8 mouse cellular contexts compared by ENCODE assay signal in genomic region chr11:70646691-70647650, GRCm38 (mm10). TPM values are rescaled to one million over a fixed set of nuclear protein-coding genes. Genes with fewer than 3 reads are reported as not detected.
DNase-seq lines count a peak whose midpoint lies in the region; ATAC-seq lines count a peak whose summit lies in the region.

Gene Rnf167 (plus strand): TSS chr11:70647235.
Gene Slc25a11 (minus strand): TSS chr11:70647479.

- H3K9me3 ChIP-seq in lung, embryonic 16.5 days (ENCODE audit: control insufficient read depth, low read length), result no peaks in the 10 kb centered on the region

- WGBS in lung, embryonic 16.5 days, result under 1% methylated on average over 63 of the region's 63 CpGs

- peak within 1 kb of the TSS; percentile 94 for H3K4me2 ChIP-seq in lung, embryonic 16.5 days (ENCODE audit: low read depth, low read length)

- no peaks in the 10 kb centered on the region for H3K27me3 ChIP-seq in lung, embryonic 16.5 days (ENCODE audit: control insufficient read depth, insufficient read depth, low read depth, low read length)

- H3K4me3 ChIP-seq in lung, embryonic 16.5 days (ENCODE audit: low read length), result peak within 1 kb of the TSS; percentile 91

- ATAC-seq in hematopoietic stem cell, adult 5-6 weeks (replicated peaks in 1 of 2; ENCODE audit: insufficient read depth in 1 of 2, low FRiP score in 2 of 2, low TSS enrichment in 1 of 2, low read depth in 1 of 2, poor library complexity in 2 of 2, severe bottlenecking in 2 of 2), result peak; percentile 77 to 85
- peak; percentile 91 for ATAC-seq in lung, embryonic 16.5 days (ENCODE audit: low read depth)

- peaks cover 40% of the 10 kb centered on the region for H3K4me1 ChIP-seq in lung, embryonic 16.5 days (replicated peaks; ENCODE audit: control insufficient read depth, insufficient read depth, low read length)

- H3K36me3 ChIP-seq in lung, embryonic 16.5 days (ENCODE audit: control insufficient read depth, insufficient read depth, low read length), result peaks cover 41% of the 10 kb centered on the region

- peak; percentile 94 for DNase-seq in MEL-GATA-1-ER (ENCODE audit: extremely low read depth, low read depth)
- peak; percentile 96 for DNase-seq in cerebellum, adult 8-10 months
- peak; percentile 99 for DNase-seq in forelimb bud, embryonic 11.5 days (ENCODE audit: low read depth, low spot score)
- DNase-seq in layer of hippocampus, adult 9-10 months (ENCODE audit: low spot score), result peak; percentile 87
- DNase-seq in ovary, postnatal 10 days (ENCODE audit: low spot score), result peak; percentile 78
- peak; percentile 97 to 98 for DNase-seq in thymus, postnatal 10 days (ENCODE audit: low spot score in 2 of 2)

- H3K27ac ChIP-seq in lung, embryonic 16.5 days (ENCODE audit: low read length), result peak within 1 kb of the TSS; percentile 99

- peak within 1 kb of the TSS; percentile 96 for H3K9ac ChIP-seq in lung, embryonic 16.5 days (ENCODE audit: low read length)

RNA-seq across cellular contexts. Expression of gene Rnf167, which starts in this region (rescaled TPM):
- total RNA-seq in hematopoietic stem cell, adult 5-6 weeks (2017), result 51.8 and 73.4 TPM in 2 replicates
- polyA plus RNA-seq in lung, embryonic 16.5 days (2015; fragmentation: Nextera tagmentation; extraction: Ambion mirVana), result 129 and 134 TPM in 2 replicates

RNA-seq across cellular contexts. Expression of gene Slc25a11, which starts in this region (rescaled TPM):
- 42.9 and 52.5 TPM in 2 replicates for total RNA-seq in hematopoietic stem cell, adult 5-6 weeks (2017)
- 156 and 171 TPM in 2 replicates for polyA plus RNA-seq in lung, embryonic 16.5 days (2015; fragmentation: Nextera tagmentation; extraction: Ambion mirVana)

Comparison
In these comparisons a context has a peak if more than half of its experiments do, and no peak if none do; other contexts are left out.
1. Peak in every context shown above with its lines: DNase-seq, ATAC-seq, H3K4me3 ChIP-seq and H3K27ac ChIP-seq.